Mouse (Mus musculus): ENCODE measurements around the gene Kmt2e. TPM values are rescaled to one million over a fixed set of nuclear protein-coding genes. Genes with fewer than 3 reads are reported as not detected.

The Kmt2e gene
- polyA plus RNA-seq, 1 experiment from 2014 or later, result 143 TPM

DNA sequence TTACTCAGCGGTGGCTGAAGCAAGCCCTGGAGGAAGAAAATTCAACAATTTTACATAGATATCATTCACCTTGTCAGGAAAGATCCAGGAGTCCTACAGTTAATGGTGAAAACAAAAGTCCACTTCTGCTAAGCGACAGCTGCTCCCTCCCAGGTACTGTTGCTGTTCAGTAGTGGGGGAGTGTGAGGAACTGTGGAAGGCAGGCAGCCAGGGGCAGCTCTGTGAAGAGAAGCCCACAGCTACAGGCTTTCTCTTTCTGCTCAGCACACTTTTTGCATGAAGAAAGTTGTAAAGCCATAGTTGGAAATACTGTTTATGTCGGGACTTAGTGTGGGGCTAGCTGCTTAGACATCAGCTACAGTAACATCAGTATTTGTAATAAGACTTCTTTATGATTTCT lies 62.2 kb downstream of the Kmt2e start:
- Histone ChIP-seq H3K9me3 (no peaks in the 10 kb centered on the region), H3K4me1 (no peaks in the 10 kb centered on the region), H3K4me2 (replicated peaks) (no peak overlapping the region), H3K36me3 (peaks cover 82% of the 10 kb centered on the region), H3K4me3 (no peak overlapping the region), H3K9ac (replicated peaks) (no peak overlapping the region), H3K27me3 (no peaks in the 10 kb centered on the region), H3K27ac (replicated peaks) (no peak overlapping the region)
- no peak for ATAC-seq (ENCODE audit: low FRiP score, low read depth)
- WGBS, result 95% methylated on average over 3 of the region's 3 CpGs

GRCm38 (mm10) chr5:23496933-23497332 lies 62.7 kb downstream of the Kmt2e start:
- Histone ChIP-seq H3K4me2 (replicated peaks) (no peak overlapping the region), H3K9me3 (no peaks in the 10 kb centered on the region), H3K27me3 (no peaks in the 10 kb centered on the region), H3K9ac (replicated peaks) (no peak overlapping the region), H3K36me3 (peaks cover 85% of the 10 kb centered on the region), H3K4me1 (no peaks in the 10 kb centered on the region), H3K27ac (replicated peaks) (no peak overlapping the region), H3K4me3 (no peak overlapping the region)
- WGBS, result 95% methylated on average over 5 of the region's 5 CpGs
- no peak for ATAC-seq (ENCODE audit: low FRiP score, low read depth)

DNA sequence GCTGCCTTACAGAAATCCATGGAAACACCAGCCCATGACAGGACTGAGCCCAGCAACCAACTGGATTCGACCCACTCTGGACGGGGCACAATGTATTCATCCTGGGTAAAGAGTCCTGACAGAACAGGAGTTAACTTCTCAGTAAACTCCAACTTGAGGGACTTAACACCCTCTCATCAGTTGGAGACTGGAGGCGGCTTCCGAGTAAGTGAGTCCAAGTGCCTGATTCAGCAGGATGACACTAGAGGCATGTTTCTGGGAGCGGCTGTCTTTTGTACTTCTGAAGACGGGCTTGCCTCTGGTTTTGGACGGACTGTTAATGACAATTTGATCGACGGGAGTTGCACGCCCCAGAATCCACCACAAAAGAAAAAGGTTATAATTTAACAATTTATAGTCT lies 63.7 kb downstream of the Kmt2e start:
- Histone ChIP-seq H3K27me3 (no peaks in the 10 kb centered on the region), H3K9me3 (no peaks in the 10 kb centered on the region), H3K9ac (replicated peaks) (no peak overlapping the region), H3K27ac (replicated peaks) (no peak overlapping the region), H3K36me3 (peaks cover 85% of the 10 kb centered on the region), H3K4me1 (no peaks in the 10 kb centered on the region), H3K4me2 (replicated peaks) (no peak overlapping the region), H3K4me3 (no peak overlapping the region)
- ATAC-seq (ENCODE audit: low FRiP score, low read depth), result no peak
- WGBS, result 95% methylated on average over 10 of the region's 10 CpGs

DNA sequence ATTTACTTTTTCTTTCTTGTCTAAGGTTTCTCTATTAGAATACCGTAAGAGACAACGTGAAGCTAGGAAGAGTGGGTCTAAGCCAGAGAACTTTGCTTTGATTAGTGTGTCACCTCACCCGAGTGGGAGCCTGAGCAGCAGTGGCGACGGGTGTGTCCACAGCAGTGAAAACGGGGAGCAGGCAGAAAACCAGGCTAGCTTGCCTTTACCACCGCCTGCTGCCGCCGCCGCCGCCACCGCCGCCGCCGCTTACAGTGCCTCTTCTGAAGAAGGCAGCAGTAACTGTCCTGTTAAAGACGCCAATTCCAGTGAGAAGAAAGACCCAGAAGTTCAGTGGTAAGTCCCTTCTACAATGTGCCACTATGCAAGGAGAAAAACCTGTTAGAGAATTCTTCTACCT lies 65.0 kb downstream of the Kmt2e start:
- no peak overlapping the region for H3K27ac ChIP-seq (replicated peaks)
- H3K9ac ChIP-seq (replicated peaks), result no peak overlapping the region
- no peak overlapping the region for H3K4me2 ChIP-seq (replicated peaks)
- ATAC-seq (ENCODE audit: low FRiP score, low read depth), result no peak
- no peaks in the 10 kb centered on the region for H3K9me3 ChIP-seq
- no peak overlapping the region for H3K4me3 ChIP-seq
- peaks cover 78% of the 10 kb centered on the region for H3K36me3 ChIP-seq
- H3K27me3 ChIP-seq, result no peaks in the 10 kb centered on the region
- H3K4me1 ChIP-seq, result no peaks in the 10 kb centered on the region
- 94% methylated on average over 16 of the region's 16 CpGs for WGBS

DNA sequence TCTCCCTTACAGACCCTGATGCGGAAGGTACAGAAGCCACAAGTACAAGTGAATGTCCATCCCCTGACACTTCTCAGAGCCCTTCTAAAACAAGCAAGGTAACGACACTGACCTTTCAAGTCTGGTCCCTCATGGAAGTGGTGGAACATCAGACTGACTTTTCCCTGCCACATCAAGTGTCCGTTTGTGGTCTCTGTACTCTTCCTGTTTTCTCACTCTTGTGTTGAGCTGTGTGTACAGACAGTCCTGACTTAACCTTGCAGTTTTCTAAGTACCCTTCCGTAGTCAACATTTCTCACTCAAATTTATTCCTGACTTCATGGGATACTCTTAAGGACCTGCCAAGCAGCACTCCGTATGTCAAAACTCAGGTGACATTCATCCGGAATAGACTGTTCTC lies 66.5 kb downstream of the Kmt2e start:
- no peak overlapping the region for H3K9ac ChIP-seq (replicated peaks)
- H3K4me2 ChIP-seq (replicated peaks), result no peak overlapping the region
- ATAC-seq (ENCODE audit: low FRiP score, low read depth), result no peak
- no peaks in the 10 kb centered on the region for H3K9me3 ChIP-seq
- no peaks in the 10 kb centered on the region for H3K27me3 ChIP-seq
- no peak overlapping the region for H3K27ac ChIP-seq (replicated peaks)
- H3K4me1 ChIP-seq, result no peaks in the 10 kb centered on the region
- H3K4me3 ChIP-seq, result no peak overlapping the region
- WGBS, result 95% methylated on average over 6 of the region's 6 CpGs
- peaks cover 75% of the 10 kb centered on the region for H3K36me3 ChIP-seq

GRCm38 (mm10) chr5:23501582-23502316 lies 67.5 kb downstream of the Kmt2e start:
- H3K4me3 ChIP-seq, result no peak overlapping the region
- peaks cover 69% of the 10 kb centered on the region for H3K36me3 ChIP-seq
- 85% methylated on average over 13 of the region's 13 CpGs for WGBS
- H3K27ac ChIP-seq (replicated peaks), result no peak overlapping the region
- no peaks in the 10 kb centered on the region for H3K27me3 ChIP-seq
- H3K9me3 ChIP-seq, result no peaks in the 10 kb centered on the region
- no peak for ATAC-seq (ENCODE audit: low FRiP score, low read depth)
- no peak overlapping the region for H3K4me2 ChIP-seq (replicated peaks)
- H3K9ac ChIP-seq (replicated peaks), result no peak overlapping the region
- no peaks in the 10 kb centered on the region for H3K4me1 ChIP-seq

DNA sequence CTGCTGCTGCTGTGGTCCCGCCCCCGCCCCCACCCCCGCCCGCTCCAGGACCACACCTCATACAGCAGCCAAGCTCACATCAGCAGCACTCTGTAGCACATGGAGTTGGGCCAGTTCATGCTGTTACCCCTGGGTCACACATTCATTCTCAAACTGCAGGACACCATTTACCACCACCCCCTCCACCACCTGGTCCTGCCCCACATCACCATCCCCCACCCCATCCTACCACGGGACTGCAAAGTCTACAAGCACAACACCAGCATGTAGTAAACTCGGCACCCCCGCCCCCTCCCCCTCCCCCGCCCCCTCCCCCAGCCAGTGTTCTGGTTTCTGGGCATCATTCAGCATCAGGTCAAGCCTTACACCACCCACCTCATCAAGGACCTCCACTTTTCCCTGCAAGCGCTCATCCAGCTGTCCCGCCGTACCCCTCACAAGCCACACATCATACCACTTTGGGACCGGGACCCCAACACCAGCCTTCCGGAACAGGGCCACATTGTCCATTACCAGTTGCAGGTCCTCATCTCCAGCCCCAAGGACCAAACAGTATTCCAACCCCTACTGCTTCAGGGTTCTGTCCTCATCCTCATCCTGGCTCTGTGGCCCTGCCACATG lies 68.2 kb downstream of the Kmt2e start:
- ATAC-seq (ENCODE audit: low FRiP score, low read depth), result peak; percentile 47; the same call in 1 of the 2 replicates
- Histone ChIP-seq H3K9me3 (no peaks in the 10 kb centered on the region), H3K27me3 (no peaks in the 10 kb centered on the region), H3K4me1 (no peaks in the 10 kb centered on the region), H3K9ac (replicated peaks) (no peak overlapping the region), H3K4me3 (no peak overlapping the region), H3K36me3 (peaks cover 64% of the 10 kb centered on the region), H3K27ac (replicated peaks) (no peak overlapping the region), H3K4me2 (replicated peaks) (no peak overlapping the region)
- 85% methylated on average over 11 of the region's 13 CpGs for WGBS

DNA sequence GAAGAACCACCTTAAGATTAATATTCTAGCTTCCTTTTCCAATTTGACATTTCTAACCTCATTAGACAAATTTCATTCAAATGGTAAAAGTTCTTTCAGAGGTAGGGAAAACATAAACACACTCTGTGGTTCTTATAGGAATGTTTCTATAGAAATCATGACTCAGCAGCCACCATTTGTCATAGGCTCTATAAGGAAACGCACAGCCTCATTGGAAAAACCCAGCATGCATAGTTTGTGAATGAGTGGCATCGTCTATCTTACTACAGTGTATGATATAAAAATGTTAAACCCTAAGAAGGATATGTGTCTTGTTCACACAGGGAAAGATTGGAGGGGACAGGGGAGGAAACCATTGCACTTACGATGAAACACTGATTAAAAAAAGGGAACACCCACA lies 71.3 kb downstream of the Kmt2e start:
- no peak overlapping the region for H3K9ac ChIP-seq (replicated peaks)
- no peaks in the 10 kb centered on the region for H3K4me1 ChIP-seq
- no peaks in the 10 kb centered on the region for H3K27me3 ChIP-seq
- no peak overlapping the region for H3K4me3 ChIP-seq
- H3K9me3 ChIP-seq, result no peaks in the 10 kb centered on the region
- H3K27ac ChIP-seq (replicated peaks), result no peak overlapping the region
- no peak overlapping the region for H3K4me2 ChIP-seq (replicated peaks)
- ATAC-seq (ENCODE audit: low FRiP score, low read depth), result no peak
- peaks cover 46% of the 10 kb centered on the region for H3K36me3 ChIP-seq
- WGBS, result 95% methylated on average over 3 of the region's 3 CpGs

- H3K4me3 ChIP-seq, result no peak overlapping the region
- ATAC-seq (ENCODE audit: low FRiP score, low read depth), result no peak
- peak overlapping the region; percentile 26 for H3K27ac ChIP-seq (replicated peaks)
- H3K9me3 ChIP-seq, result no peaks in the 10 kb centered on the region
- H3K4me2 ChIP-seq (replicated peaks), result no peak overlapping the region
- H3K36me3 ChIP-seq, result peaks cover 35% of the 10 kb centered on the region
- 73% methylated on average over 4 of the region's 4 CpGs for WGBS
- H3K9ac ChIP-seq (replicated peaks), result no peak overlapping the region
- H3K4me1 ChIP-seq, result no peaks in the 10 kb centered on the region
- no peaks in the 10 kb centered on the region for H3K27me3 ChIP-seq
Observed at GRCm38 (mm10) chr5:23507210-23507609, 73.0 kb downstream of the Kmt2e start.

- ATAC-seq (ENCODE audit: low FRiP score, low read depth), result no peak
- Histone ChIP-seq H3K4me2 (replicated peaks) (no peak overlapping the region), H3K4me3 (no peak overlapping the region), H3K4me1 (no peaks in the 10 kb centered on the region), H3K27ac (replicated peaks) (no peak overlapping the region), H3K9ac (replicated peaks) (no peak overlapping the region), H3K36me3 (peaks cover 39% of the 10 kb centered on the region), H3K27me3 (no peaks in the 10 kb centered on the region), H3K9me3 (no peaks in the 10 kb centered on the region)
- WGBS, result 85% methylated on average over 6 of the region's 6 CpGs
Observed at GRCm38 (mm10) chr5:23508630-23509029, 74.4 kb downstream of the Kmt2e start.

DNA sequence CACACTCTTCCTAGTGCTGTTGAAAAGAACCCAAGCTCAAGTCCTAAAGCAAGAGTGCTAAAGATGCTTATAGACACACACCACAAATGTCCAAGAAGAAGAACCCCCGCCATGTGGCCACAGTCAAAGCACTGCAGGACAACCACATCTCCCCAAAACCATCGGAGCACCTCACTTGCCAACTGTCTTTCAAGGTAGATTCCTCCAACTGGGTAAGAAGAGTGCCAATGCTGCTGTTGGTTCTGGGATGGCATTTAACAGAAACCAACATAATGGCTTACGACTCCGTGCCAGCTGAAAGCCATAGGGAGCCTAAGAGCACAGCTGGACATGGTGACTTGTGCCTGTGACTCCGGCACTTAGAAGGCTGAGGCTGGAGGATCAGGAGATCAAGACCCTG lies 77.2 kb downstream of the Kmt2e start:
- Histone ChIP-seq H3K4me2 (replicated peaks) (no peak overlapping the region), H3K9ac (replicated peaks) (no peak overlapping the region), H3K4me3 (no peak overlapping the region), H3K27ac (replicated peaks) (no peak overlapping the region), H3K36me3 (peaks cover 47% of the 10 kb centered on the region), H3K9me3 (no peaks in the 10 kb centered on the region), H3K4me1 (no peaks in the 10 kb centered on the region), H3K27me3 (no peaks in the 10 kb centered on the region)
- 93% methylated on average over 5 of the region's 5 CpGs for WGBS
- no peak for ATAC-seq (ENCODE audit: low FRiP score, low read depth)

DNA sequence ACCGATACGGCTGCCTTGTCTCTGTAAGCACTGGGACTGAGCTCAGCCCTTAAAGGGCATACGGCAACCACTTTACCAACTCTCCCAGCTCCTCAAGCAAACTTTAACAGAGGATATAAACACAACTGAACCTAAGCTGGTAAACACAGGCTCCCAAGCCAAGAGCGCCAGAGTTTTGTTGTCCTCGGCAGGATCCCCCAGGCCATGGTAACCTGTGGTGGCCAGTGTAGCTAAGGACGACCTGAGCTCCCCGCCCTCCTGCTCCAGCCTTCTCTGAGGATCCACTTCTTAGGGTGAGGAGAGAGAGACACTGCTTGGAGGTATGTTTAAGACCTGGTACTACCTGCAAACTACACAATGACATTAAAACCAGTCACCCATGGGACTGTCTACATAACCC lies 78.3 kb downstream of the Kmt2e start:
- WGBS, result 97% methylated on average over 7 of the region's 7 CpGs
- no peak overlapping the region for H3K4me2 ChIP-seq (replicated peaks)
- H3K4me1 ChIP-seq, result peaks cover 6% of the 10 kb centered on the region; the same call in 1 of the 2 replicates
- H3K4me3 ChIP-seq, result no peak overlapping the region
- H3K9ac ChIP-seq (replicated peaks), result no peak overlapping the region
- H3K36me3 ChIP-seq, result peaks cover 47% of the 10 kb centered on the region
- H3K27me3 ChIP-seq, result no peaks in the 10 kb centered on the region
- no peak overlapping the region for H3K27ac ChIP-seq (replicated peaks)
- ATAC-seq (ENCODE audit: low FRiP score, low read depth), result no peak
- H3K9me3 ChIP-seq, result no peaks in the 10 kb centered on the region
